Mouse (Mus musculus) midbrain, embryonic 10.5 days (tissue): ENCODE results near the gene Klhdc10. TPM values are rescaled to one million over a fixed set of nuclear protein-coding genes. Genes with fewer than 3 reads are reported as not detected.
A peak's percentile ranks its signal among the peaks of the same experiment; 100 is the strongest.
"Not testable (repeated sequence)": the region's sequence is repeated elsewhere in the genome, so short reads cannot be mapped to it uniquely, and the experiment has no call there.

Experiments used
- DNase-seq: peaks from one replicate; pipeline ENCODE4 v3.0.0-alpha.2; 2017; ENCODE audit warnings: low spot score
- H3K27ac ChIP-seq: fragments of 300-500 bp; sonication (generic); replicated peaks from 2 replicates; pipeline ENCODE4 v1.5.1; 2016; ENCODE audit warnings: mild to moderate bottlenecking
- H3K27me3 ChIP-seq: fragments of 300-500 bp; sonication (generic); 2 replicates; pipeline ENCODE4 v1.6.1; 2016; ENCODE audit warnings: low read depth, mild to moderate bottlenecking; ENCODE audit not compliant: poor library complexity, severe bottlenecking
- H3K36me3 ChIP-seq: fragments of 300-500 bp; sonication (generic); 2 replicates; pipeline ENCODE4 v1.6.1; 2016; ENCODE audit warnings: mild to moderate bottlenecking, moderate library complexity
- H3K4me1 ChIP-seq: fragments of 300-500 bp; sonication (generic); 2 replicates; pipeline ENCODE4 v1.6.1; 2016
- H3K4me3 ChIP-seq: fragments of 300-500 bp; sonication (generic); 2 replicates; pipeline ENCODE4 v1.5.1; 2016; ENCODE audit warnings: mild to moderate bottlenecking, moderate library complexity
- H3K9me3 ChIP-seq: fragments of 300-500 bp; sonication (generic); replicated peaks from 2 replicates; pipeline ENCODE4 v1.6.1; 2016; ENCODE audit warnings: mild to moderate bottlenecking
- WGBS: fragments of 180-500 bp; shearing (Covaris S2); methylation state at CpG from one replicate; pipeline ENCODE4 v1.1.7; 2016; 5-methylcytosine and 5-hydroxymethylcytosine counted together
- polyA plus RNA-seq: library from polyadenylated mRNA; unstranded; fragments of >200 nt; fragmentation: Nextera tagmentation; extraction: Ambion mirVana; gene quantifications from 2 replicates; pipeline ENCODE4 v1.2.1, GENCODE M21; 2016

Gene Klhdc10
- polyA plus RNA-seq, 1 experiment from 2014 or later: 27.7 TPM

DNA sequence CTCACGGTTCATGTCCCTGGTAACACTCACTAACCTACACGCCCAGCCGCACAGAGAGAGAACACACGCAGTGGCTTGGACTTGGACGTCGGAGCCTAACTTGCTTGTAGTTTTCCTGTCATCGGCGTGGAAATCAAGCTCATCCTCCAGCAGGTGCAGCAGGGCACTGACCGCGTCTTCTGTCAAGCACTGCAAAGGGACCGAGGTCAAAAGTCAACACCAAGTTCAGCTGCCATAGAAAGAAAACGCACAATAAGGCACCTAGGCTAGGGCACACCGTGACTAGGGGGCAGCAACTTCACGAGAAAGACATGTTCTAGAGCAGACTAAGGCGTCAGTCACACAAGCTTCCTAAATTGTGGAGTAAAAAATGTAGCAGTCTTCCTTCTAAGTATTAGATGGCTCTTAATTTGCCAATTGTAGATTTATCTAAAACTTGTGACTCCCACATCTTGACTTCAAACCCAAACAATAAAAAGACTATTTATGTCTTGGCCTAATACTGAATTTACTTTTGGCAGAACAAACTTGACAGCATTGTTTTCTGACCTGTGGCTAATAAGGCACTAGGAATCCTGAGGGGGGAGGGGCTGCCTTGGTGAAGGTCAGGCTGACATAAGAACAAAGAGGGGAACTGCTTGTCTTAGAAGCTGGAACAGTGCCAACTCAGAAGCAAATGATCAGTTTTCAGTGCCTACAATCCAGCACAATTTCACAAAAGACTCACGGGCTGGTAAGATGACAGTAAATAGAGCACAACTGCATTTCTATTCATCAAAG is 26.7 kb upstream of the Klhdc10 start:
- Histone ChIP-seq H3K27me3 (no peaks in the 10 kb centered on the region), H3K4me1 (no peaks in the 10 kb centered on the region), H3K4me3 (no peak overlapping the region), H3K36me3 (peaks cover 95% of the 10 kb centered on the region), H3K9me3 (no peaks in the 10 kb centered on the region), H3K27ac (no peak overlapping the region)
- 91% methylated on average over 16 of the region's 16 CpGs for WGBS
- DNase-seq: no peak

DNA sequence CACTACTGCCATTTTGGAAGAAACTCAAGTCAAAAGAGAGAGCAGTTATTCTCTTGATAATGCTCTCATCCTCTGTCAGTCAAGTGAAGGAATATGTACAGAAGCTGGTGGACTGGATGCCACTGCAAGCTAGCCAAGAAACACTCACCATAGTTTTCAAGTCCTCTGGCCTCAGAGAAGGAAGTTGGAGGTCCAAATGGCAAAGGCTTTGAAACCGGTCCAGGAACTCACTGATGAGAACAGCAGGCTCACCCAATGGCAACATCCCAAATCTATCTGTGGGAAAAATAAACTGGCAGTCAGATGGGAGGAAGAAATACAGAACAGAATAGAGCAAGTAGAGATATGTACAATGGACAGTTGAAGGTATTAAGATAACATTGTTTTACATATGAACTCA is 25.9 kb upstream of the Klhdc10 start:
- DNase-seq: no peak
- H3K9me3 ChIP-seq: no peaks in the 10 kb centered on the region
- H3K4me1 ChIP-seq: no peaks in the 10 kb centered on the region
- peaks cover 95% of the 10 kb centered on the region for H3K36me3 ChIP-seq
- 90% methylated on average over 1 of the region's 1 CpGs for WGBS
- H3K27ac ChIP-seq: no peak overlapping the region
- no peaks in the 10 kb centered on the region for H3K27me3 ChIP-seq
- H3K4me3 ChIP-seq: no peak overlapping the region

DNA sequence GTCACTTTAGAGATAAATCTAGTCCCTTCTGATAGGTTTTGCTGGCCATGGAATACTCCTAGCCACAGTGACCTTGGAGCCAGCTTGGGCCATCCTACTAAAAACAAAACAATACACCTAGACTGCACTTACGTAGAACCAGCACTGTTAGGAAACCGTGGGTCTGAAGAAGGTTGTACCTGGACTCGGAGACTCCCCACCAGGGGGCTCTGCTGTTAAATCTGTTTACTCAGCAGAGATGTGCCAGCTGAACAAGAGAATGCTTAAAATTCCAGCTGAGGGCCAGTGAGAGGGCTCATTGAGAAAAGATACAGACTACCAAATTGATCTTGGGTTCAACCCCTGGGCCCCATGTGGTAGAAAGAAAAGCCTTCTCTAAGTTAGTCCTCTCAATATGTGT is 20.6 kb upstream of the Klhdc10 start:
- Histone ChIP-seq H3K9me3 (no peaks in the 10 kb centered on the region), H3K27me3 (no peaks in the 10 kb centered on the region), H3K4me1 (no peaks in the 10 kb centered on the region), H3K27ac (no peak overlapping the region), H3K36me3 (peaks cover 94% of the 10 kb centered on the region), H3K4me3 (no peak overlapping the region)
- no peak for DNase-seq
- WGBS: 74% methylated on average over 3 of the region's 3 CpGs

DNA sequence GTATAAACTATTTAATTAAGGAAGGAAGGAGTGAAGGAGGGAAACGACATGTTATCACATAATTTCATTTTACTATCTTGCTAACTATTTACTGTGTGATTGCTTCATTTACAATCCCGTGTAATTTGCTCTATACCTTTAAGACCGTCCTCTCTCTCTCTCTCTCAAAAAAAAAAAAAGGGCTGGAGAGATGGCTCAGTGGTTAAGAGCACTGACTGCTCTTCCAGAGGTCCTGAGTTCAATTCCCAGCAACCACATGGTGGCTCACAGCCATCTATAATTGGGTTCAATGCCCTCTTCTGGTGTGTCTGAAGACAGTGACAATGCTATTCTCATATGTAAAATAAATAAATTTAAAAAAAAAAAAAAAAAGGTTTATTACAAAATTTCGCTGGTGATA is 11.4 kb upstream of the Klhdc10 start:
- peak overlapping the region; percentile 92 for H3K27ac ChIP-seq
- not testable (repeated sequence) for H3K4me1 ChIP-seq, DNase-seq, H3K9me3 ChIP-seq, H3K27me3 ChIP-seq
- WGBS: 36% methylated on average over 4 of the region's 4 CpGs
- peaks cover 26% of the 10 kb centered on the region for H3K36me3 ChIP-seq
- peak overlapping the region; percentile 86 for H3K4me3 ChIP-seq

DNA sequence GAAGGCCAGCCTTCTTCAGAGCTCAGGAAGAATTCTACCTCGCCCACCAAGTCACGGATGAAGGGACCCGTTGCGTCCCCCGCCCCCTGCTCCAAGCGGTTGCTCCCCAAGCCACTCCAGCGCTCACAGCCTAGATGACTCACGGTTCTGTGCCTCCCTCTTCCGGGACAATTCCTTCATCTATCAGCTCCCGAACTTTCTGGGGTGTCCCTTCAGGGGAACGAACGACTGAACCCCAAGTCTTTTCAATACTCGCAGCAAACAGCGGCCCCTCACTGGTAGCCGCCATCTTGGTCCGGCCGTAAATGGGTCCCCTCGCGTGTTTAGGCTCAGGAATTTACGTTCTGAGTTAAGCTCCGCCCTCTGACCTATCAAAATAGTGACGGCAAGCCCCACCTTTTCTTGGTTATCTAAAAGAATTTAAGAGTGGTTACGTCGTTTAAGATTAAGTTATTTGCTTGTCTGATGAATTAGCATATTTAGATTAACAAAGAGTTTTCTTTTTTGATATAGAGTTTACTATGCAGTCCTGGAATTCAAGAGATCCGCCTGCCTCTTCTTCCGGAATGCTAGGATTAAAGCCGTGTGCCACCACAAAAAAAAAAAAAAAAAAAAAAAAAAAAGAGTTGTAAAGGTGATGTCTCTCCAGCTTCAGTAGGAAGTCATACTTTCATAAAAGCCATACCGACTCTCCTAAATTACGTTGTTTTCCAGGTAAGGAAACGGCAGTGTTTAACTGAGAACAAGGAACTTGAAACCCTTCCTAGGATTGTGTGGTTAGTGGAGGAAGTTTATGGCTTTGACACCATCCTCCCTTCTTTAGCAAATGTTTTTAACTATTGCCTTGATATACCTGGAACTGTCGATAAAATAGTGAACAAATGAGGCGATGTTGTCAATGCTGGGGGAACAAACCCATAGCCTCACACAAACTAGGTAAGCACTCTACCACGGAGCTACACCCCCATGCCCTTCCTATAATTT is 10.7 kb upstream of the Klhdc10 start, which contains the start of gene Zc3hc1:
Gene Zc3hc1 (minus strand): TSS at position 315 of the 984 bp plus-strand sequence.
- H3K27ac ChIP-seq: peak within 1 kb of the TSS; percentile 92
- peak; percentile 79 for DNase-seq
- WGBS: 20% methylated on average over 33 of the region's 33 CpGs
- H3K9me3 ChIP-seq: no peaks in the 10 kb centered on the region
- H3K27me3 ChIP-seq: no peaks in the 10 kb centered on the region
- H3K4me3 ChIP-seq: peak within 1 kb of the TSS; percentile 86
- peaks cover 18% of the 10 kb centered on the region for H3K36me3 ChIP-seq
- peaks cover 5% of the 10 kb centered on the region; the same call in 1 of the 2 replicates for H3K4me1 ChIP-seq

DNA sequence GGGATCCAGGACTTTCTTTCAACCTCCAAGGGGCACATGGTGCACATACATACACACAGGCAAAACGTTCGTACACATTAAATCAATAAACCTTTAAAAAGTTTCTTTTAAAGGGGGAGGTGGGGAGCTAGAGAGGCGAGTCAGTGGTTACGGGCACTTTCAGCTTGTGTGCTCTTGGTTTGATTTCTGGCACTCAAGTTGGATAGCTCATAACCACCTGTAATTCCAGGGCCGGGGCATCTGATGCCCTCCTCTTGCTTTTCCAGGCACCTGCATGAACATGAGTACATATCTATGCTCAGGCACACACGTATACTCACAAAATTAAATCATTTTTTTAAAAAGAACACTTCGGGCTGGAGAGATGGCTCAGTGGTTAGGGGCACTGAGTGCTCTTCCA is 9.7 kb upstream of the Klhdc10 start:
- H3K4me3 ChIP-seq: no peak overlapping the region
- WGBS: 87% methylated on average over 7 of the region's 7 CpGs
- H3K9me3 ChIP-seq: no peaks in the 10 kb centered on the region
- H3K27ac ChIP-seq: no peak overlapping the region
- no peaks in the 10 kb centered on the region for H3K27me3 ChIP-seq
- peaks cover 5% of the 10 kb centered on the region; the same call in 1 of the 2 replicates for H3K4me1 ChIP-seq
- DNase-seq: no peak
- peaks cover 8% of the 10 kb centered on the region for H3K36me3 ChIP-seq

DNA sequence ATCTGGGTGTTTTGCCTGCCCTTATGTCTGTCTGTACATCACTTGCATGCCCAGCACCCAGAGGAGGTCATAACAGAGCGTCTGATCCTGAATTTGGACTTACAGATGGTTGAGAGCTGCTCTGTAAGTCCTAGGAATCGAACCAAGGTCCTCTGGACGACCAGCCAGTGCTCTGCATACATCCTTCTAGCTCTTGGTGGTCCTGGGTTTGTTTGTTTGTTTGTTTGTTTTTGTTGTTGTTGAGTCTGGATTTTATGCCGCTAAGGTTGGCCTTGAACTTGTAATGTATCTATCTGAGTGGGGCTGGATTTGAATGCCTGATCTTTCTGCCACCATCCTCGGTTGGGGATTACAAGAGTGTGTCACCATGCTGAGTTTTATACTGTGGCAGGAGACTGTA is 1.5 kb upstream of the Klhdc10 start:
- H3K27ac ChIP-seq: peak overlapping the region; percentile 98
- no peak for DNase-seq
- 80% methylated on average over 5 of the region's 5 CpGs for WGBS
- no peaks in the 10 kb centered on the region for H3K36me3 ChIP-seq
- peak overlapping the region; percentile 99; the same call in 1 of the 2 replicates for H3K4me3 ChIP-seq
- H3K4me1 ChIP-seq: peaks cover 32% of the 10 kb centered on the region
- H3K27me3 ChIP-seq: no peaks in the 10 kb centered on the region
- no peaks in the 10 kb centered on the region for H3K9me3 ChIP-seq

DNA sequence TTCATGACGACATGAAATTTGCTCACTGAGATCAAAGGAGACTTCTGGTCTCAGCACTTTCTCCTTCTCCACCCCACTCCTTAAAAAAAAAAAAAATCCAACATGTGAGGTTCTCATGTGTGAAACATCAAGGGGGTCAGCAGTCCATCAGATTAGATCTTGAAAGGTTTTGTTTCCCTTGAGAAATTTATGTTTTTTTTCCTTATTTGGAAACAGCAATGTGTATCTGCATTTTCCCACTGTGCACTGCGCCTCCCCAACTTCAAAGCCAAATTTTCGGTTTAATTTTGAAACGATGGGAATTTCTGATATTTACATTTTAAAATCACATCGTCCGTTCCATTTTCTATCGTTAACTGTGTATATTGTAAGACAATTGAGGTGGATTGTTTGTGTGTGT is 952 bp upstream of the Klhdc10 start:
- H3K4me3 ChIP-seq: peak overlapping the region; percentile 99
- peak overlapping the region; percentile 98 for H3K27ac ChIP-seq
- no peaks in the 10 kb centered on the region for H3K27me3 ChIP-seq
- DNase-seq: no peak
- H3K4me1 ChIP-seq: peaks cover 32% of the 10 kb centered on the region
- no peaks in the 10 kb centered on the region for H3K36me3 ChIP-seq
- H3K9me3 ChIP-seq: no peaks in the 10 kb centered on the region
- WGBS: 10% methylated on average over 7 of the region's 7 CpGs

DNA sequence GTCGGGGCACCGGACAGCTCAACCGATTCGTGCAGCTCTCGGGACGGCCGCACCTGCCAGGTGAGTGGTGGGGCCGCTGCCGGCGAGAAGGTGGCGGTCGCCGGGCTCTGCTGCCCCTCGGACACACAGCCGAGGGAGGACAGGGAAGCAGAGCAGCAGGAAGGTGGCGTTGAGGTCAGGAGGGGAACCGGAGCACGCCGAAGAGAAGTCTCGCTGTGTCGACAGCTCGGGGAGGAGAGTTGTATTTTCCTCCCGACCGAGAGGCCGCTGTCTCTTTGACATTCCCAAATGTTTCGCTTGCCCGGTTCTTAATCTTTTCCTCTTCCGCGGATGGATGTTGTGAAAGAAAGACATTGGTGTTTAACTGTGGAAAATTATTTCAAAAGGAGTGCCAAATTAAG is 423 bp downstream of the Klhdc10 start:
- Histone ChIP-seq H3K4me3 (peak overlapping the region; percentile 99), H3K9me3 (no peaks in the 10 kb centered on the region), H3K27ac (peak overlapping the region; percentile 98), H3K36me3 (peaks cover 6% of the 10 kb centered on the region), H3K27me3 (no peaks in the 10 kb centered on the region), H3K4me1 (peaks cover 32% of the 10 kb centered on the region)
- no peak for DNase-seq
- under 1% methylated on average over 29 of the region's 29 CpGs for WGBS

DNA sequence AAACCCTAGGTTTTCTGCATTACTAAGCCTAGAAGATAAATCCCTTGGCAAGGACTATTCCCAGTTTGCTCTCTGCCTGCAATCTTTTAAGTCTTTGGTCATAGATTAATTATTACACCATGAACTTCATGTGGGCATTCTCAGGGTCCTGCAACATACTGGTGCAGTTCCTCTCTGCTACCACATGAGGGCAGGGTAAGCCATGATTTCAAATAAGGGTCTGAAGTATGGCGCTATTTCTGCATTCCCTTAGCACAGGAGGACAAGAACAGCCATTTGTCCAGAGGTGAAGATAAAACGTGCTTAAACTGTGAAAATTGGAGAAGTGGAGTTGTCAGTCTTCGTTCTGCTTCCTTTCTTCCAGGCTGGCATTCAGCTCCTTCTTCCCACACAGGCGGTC is 1.8 kb downstream of the Klhdc10 start:
- DNase-seq: peak; percentile 65
- Histone ChIP-seq H3K27ac (peak overlapping the region; percentile 72), H3K9me3 (no peaks in the 10 kb centered on the region), H3K4me1 (peaks cover 32% of the 10 kb centered on the region), H3K4me3 (peak overlapping the region; percentile 99), H3K27me3 (no peaks in the 10 kb centered on the region), H3K36me3 (peaks cover 17% of the 10 kb centered on the region)
- 22% methylated on average over 4 of the region's 4 CpGs for WGBS

DNA sequence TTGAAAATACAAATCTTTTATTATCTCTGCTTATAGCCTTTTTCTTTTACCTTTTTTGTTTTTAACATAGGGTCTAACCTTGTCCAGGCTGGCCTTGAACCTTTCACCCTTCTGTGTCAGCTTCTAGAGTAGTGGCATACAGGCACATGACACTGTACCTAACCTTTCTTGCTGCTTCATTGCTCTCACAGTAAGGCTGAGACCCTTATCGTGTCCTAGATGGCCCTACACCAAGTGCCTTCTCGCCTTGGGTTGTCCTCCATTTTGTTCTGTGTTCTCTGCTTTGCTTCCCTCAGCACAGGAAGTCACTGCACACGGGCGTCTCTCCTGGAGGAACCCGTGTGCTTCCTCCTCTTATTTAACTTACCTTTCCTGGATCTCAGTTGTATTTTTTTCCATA is 3.0 kb downstream of the Klhdc10 start:
- H3K27ac ChIP-seq: no peak overlapping the region
- no peaks in the 10 kb centered on the region for H3K9me3 ChIP-seq
- H3K27me3 ChIP-seq: no peaks in the 10 kb centered on the region
- 89% methylated on average over 5 of the region's 5 CpGs for WGBS
- peaks cover 21% of the 10 kb centered on the region for H3K36me3 ChIP-seq
- DNase-seq: no peak
- peaks cover 32% of the 10 kb centered on the region for H3K4me1 ChIP-seq
- H3K4me3 ChIP-seq: no peak overlapping the region

DNA sequence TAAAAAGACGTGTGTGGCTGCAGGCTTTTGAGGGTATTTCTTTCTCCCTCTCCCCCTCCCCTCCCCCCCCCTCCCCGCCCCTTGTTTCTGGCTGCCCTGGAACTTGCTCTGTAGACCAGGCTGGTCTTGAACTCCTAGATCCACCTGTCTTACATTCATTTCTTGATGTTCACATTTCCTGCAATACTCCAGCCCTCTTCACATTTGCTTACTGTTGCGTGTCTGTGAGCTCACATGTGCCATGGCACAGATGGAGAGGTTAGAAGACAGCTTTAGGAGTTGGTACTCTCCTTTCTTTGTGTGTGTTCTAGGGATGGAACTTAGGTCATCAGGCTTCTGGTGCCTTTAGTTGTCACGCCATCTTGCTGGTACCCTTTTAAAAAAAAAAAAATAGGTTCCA is 6.6 kb downstream of the Klhdc10 start:
- Histone ChIP-seq H3K36me3 (peaks cover 21% of the 10 kb centered on the region), H3K9me3 (no peaks in the 10 kb centered on the region), H3K27me3 (no peaks in the 10 kb centered on the region), H3K4me1 (peaks cover 16% of the 10 kb centered on the region), H3K27ac (no peak overlapping the region), H3K4me3 (no peak overlapping the region)
- DNase-seq: no peak
- 81% methylated on average over 4 of the region's 4 CpGs for whole genome bisulfite sequencing
